Mouse (Mus musculus) embryonic facial prominence, embryonic 14.5 days (tissue): ENCODE measurements around the gene Ppm1e. TPM values are rescaled to one million over a fixed set of nuclear protein-coding genes. Genes with fewer than 3 reads are reported as not detected.

ENCODE experiments used
- polyA plus RNA-seq: library from polyadenylated mRNA; unstranded; fragments of >200 nt; fragmentation: Nextera tagmentation; extraction: Ambion mirVana; gene quantifications from 2 replicates; pipeline ENCODE4 v1.2.1, GENCODE M21; 2014

Ppm1e gene
- polyA plus RNA-seq, 1 experiment from 2014 or later, result 6.6 TPM

Other genes with a start within 250 kb of the Ppm1e start
- 44.0 and 46.1 TPM in 2 replicates for gene Ska2, start 249.8 kb downstream of the Ppm1e start, polyA plus RNA-seq
- 27.6 and 29.4 TPM in 2 replicates for gene Trim37, start 231.9 kb downstream of the Ppm1e start, polyA plus RNA-seq
- gene Rad51c, start 45.9 kb upstream of the Ppm1e start, polyA plus RNA-seq, result 5.2 and 7.2 TPM in 2 replicates
- 4.8 and 5.6 TPM in 2 replicates for gene Tex14, start 46.0 kb upstream of the Ppm1e start, polyA plus RNA-seq
- not detected in 2 replicates for gene Gm11492, start 207.6 kb upstream of the Ppm1e start, polyA plus RNA-seq
- 40.1 and 42.2 TPM in 2 replicates for gene Sept4, start 209.9 kb upstream of the Ppm1e start, polyA plus RNA-seq
- gene Mtmr4, start 233.1 kb upstream of the Ppm1e start, polyA plus RNA-seq, result 33.2 and 34.3 TPM in 2 replicates